In genomic region chr1:156034661-156035060, GRCm38 (mm10) we compare ENCODE assay signal across 8 mouse cellular contexts. TPM values are rescaled to one million over a fixed set of nuclear protein-coding genes. Genes with fewer than 3 reads are reported as not detected.
DNase-seq lines count a peak whose midpoint lies in the region; ATAC-seq and TF ChIP-seq lines count a peak whose summit lies in the region.

No protein-coding gene starts in this region.

- H3K4me1 ChIP-seq in cortical plate, adult 2 months (ENCODE audit: control insufficient read depth, insufficient read depth, low read length), result peaks cover 1% of the 10 kb centered on the region; the same call in 1 of the 2 replicates
- H3K4me1 ChIP-seq in hindbrain, postnatal 0 days (ENCODE audit: insufficient read depth, low read length), result peaks cover 4% of the 10 kb centered on the region; the same call in 1 of the 2 replicates

- no peak for TF ChIP-seq POLR2A in cortical plate, adult 2 months (IDR thresholded peaks at IDR 0.05; ENCODE audit: extremely low read depth, insufficient read depth, low read length)
- no peak for TF ChIP-seq POLR2A in myocyte (IDR thresholded peaks at IDR 0.05; ENCODE audit: insufficient read length, low read depth)

- peak overlapping the region; percentile 70 for H3K4me2 ChIP-seq in hindbrain, postnatal 0 days (ENCODE audit: low read depth, low read length)
- H3K4me2 ChIP-seq in myocyte (ENCODE audit: low read depth), result peak overlapping the region; percentile 97

- 33% methylated on average over 1 of the region's 1 CpGs for WGBS in hindbrain, postnatal 0 days

- H3K9me3 ChIP-seq in hindbrain, postnatal 0 days (ENCODE audit: low read length), result no peaks in the 10 kb centered on the region

- peak overlapping the region; percentile 89; the same call in 1 of the 2 replicates for H3K9ac ChIP-seq in hindbrain, postnatal 0 days (replicated peaks; ENCODE audit: low read length)

- no peak for TF ChIP-seq CTCF in layer of hippocampus, adult 2 months (conservative IDR thresholded peaks at IDR 0.05)
- TF ChIP-seq CTCF in cortical plate, adult 2 months (IDR thresholded peaks at IDR 0.05; ENCODE audit: extremely low read depth, insufficient read depth, low read length), result no peak
- no peak for TF ChIP-seq CTCF in hindbrain, postnatal 0 days (IDR thresholded peaks at IDR 0.05; ENCODE audit: low read depth)

- peak overlapping the region; percentile 99; the same call in 1 of the 2 replicates for H3K27ac ChIP-seq in layer of hippocampus, adult 2 months
- no peak overlapping the region for H3K27ac ChIP-seq in cortical plate, adult 2 months (ENCODE audit: insufficient read depth, low read length)
- no peak overlapping the region for H3K27ac ChIP-seq in hindbrain, postnatal 0 days

- H3K27me3 ChIP-seq in hindbrain, postnatal 0 days (ENCODE audit: insufficient read depth, low read length), result no peaks in the 10 kb centered on the region
- H3K27me3 ChIP-seq in myocyte (ENCODE audit: control insufficient read depth, insufficient read depth, insufficient read length), result no peaks in the 10 kb centered on the region

- peaks cover 13% of the 10 kb centered on the region; the same call in 1 of the 2 replicates for H3K36me3 ChIP-seq in hindbrain, postnatal 0 days (ENCODE audit: insufficient read depth, low read length)
- H3K36me3 ChIP-seq in myocyte (ENCODE audit: control insufficient read depth, insufficient read depth), result peaks cover 13% of the 10 kb centered on the region

- ATAC-seq in hindbrain, postnatal 0 days, result no peak

- H3ac ChIP-seq in myocyte (ENCODE audit: control insufficient read depth, insufficient read length), result peak overlapping the region; percentile 40

- peaks cover 38% of the 10 kb centered on the region for H3K79me2 ChIP-seq in myocyte (ENCODE audit: control insufficient read depth, insufficient read depth)

- H3K4me3 ChIP-seq in layer of hippocampus, adult 2 months, result peak overlapping the region; percentile 96
- peak overlapping the region; percentile 75; the same call in 1 of the 2 replicates for H3K4me3 ChIP-seq in cortical plate, adult 2 months (ENCODE audit: insufficient read depth, low read length)
- H3K4me3 ChIP-seq in hindbrain, postnatal 0 days (ENCODE audit: low read length), result peak overlapping the region; percentile 85
- peak overlapping the region; percentile 75 for H3K4me3 ChIP-seq in myocyte

- DNase-seq in layer of hippocampus, adult 2 months (ENCODE audit: low spot score in 2 of 2), result no peak
- DNase-seq in layer of hippocampus, adult 9-10 months (ENCODE audit: low spot score), result no peak
- DNase-seq in hindbrain, postnatal 0 days (ENCODE audit: low spot score), result no peak
- no peak for DNase-seq in layer of hippocampus, adult 18-20 months (ENCODE audit: low spot score in 2 of 2)
- no peak for DNase-seq in layer of hippocampus, adult 9-11 months
- no peak for DNase-seq in urinary bladder, postnatal 36 days (ENCODE audit: low spot score in 2 of 2)

TF ChIP-seq in myocyte, 11 proteins besides CTCF, POLR2A, EP300 and RAD21:
- TF ChIP-seq CEBPB (IDR thresholded peaks at IDR 0.05; ENCODE audit: insufficient read depth, poor library complexity, severe bottlenecking) (no peak), MAX (IDR thresholded peaks at IDR 0.05; ENCODE audit: low read depth) (no peak), MYOD1 (IDR thresholded peaks at IDR 0.05; ENCODE audit: control insufficient read depth in 1 of 3, insufficient read length in 2 of 3, low read depth in 2 of 3) (no peak), TCF3 (IDR thresholded peaks at IDR 0.05; ENCODE audit: insufficient read length, low read depth) (no peak), TCF12 (IDR thresholded peaks at IDR 0.05; ENCODE audit: insufficient read depth, poor library complexity, severe bottlenecking) (no peak), POLR2AphosphoS2 (IDR thresholded peaks at IDR 0.05; ENCODE audit: insufficient read length, low read depth) (no peak), REST (IDR thresholded peaks at IDR 0.05; ENCODE audit: insufficient read depth, insufficient read length) (no peak), USF1 (IDR thresholded peaks at IDR 0.05; ENCODE audit: low read depth) (no peak), SRF (IDR thresholded peaks at IDR 0.05; ENCODE audit: control insufficient read depth, insufficient read length, low read depth) (no peak), E2F4 (IDR thresholded peaks at IDR 0.05; ENCODE audit: insufficient read depth) (no peak), MYOG (IDR thresholded peaks at IDR 0.05; ENCODE audit: control insufficient read depth in 1 of 3, insufficient read depth in 1 of 3, insufficient read length in 2 of 3, low read depth in 2 of 3) (no peak)

RNA-seq across cellular contexts. Expression of gene Tor1aip2, which starts 0.5 kb away (rescaled TPM):
- 10 to 100 TPM; 48.4 to 55.1 TPM for total RNA-seq in layer of hippocampus, adult 2 months (2021)
- polyA plus RNA-seq in cortical plate, adult 2 months (2012; rRNA removed), result 48.4 and 49.5 TPM in 2 replicates
- 69.4 and 71.7 TPM in 2 replicates for total RNA-seq in hindbrain, postnatal 0 days (2014; rRNA removed)
- 52.1 and 52.5 TPM in 2 replicates for polyA plus RNA-seq in hindbrain, postnatal 0 days (2015; fragmentation: Nextera tagmentation; extraction: Ambion mirVana)
- polyA plus RNA-seq in myocyte (2012; fragmentation: generic; extraction: Trizol), result 54.6 TPM
- total RNA-seq in layer of hippocampus, adult 18-20 months (2021), result 10 to 100 TPM; 45.2 to 52.8 TPM

RNA-seq across cellular contexts. Expression of gene Tor1aip1, which starts 1.6 kb away (rescaled TPM):
- 10 to 100 TPM; 32.7 to 33.6 TPM for total RNA-seq in layer of hippocampus, adult 2 months (2021)
- polyA plus RNA-seq in cortical plate, adult 2 months (2012; rRNA removed), result 17.9 and 18.2 TPM in 2 replicates
- 23.1 and 30.5 TPM in 2 replicates for total RNA-seq in hindbrain, postnatal 0 days (2014; rRNA removed)
- 26.9 and 30.1 TPM in 2 replicates for polyA plus RNA-seq in hindbrain, postnatal 0 days (2015; fragmentation: Nextera tagmentation; extraction: Ambion mirVana)
- polyA plus RNA-seq in myocyte (2012; fragmentation: generic; extraction: Trizol), result 15.8 TPM
- total RNA-seq in layer of hippocampus, adult 18-20 months (2021), result 10 to 100 TPM; 34.1 to 36.4 TPM
